In genomic region chr11:31371256-31371838, GRCm38 (mm10) we compare ENCODE assay signal across 9 mouse cellular contexts. TPM values are rescaled to one million over a fixed set of nuclear protein-coding genes. Genes with fewer than 3 reads are reported as not detected.
DNase-seq lines count a peak whose midpoint lies in the region; ATAC-seq and TF ChIP-seq lines count a peak whose summit lies in the region.
"Had no signal": no experiment of that assay in that cellular context is flagged by ENCODE, and none has a peak within 500 bp of the region (broad histone marks: within the 10 kb centered on the region; RNA-seq: fewer than 3 reads in every experiment).

No protein-coding gene starts in this region.

- no peaks in the 10 kb centered on the region for H3K36me3 ChIP-seq in heart, embryonic 13.5 days
- peaks cover 5% of the 10 kb centered on the region; the same call in 1 of the 2 replicates for H3K36me3 ChIP-seq in ES-E14 (ENCODE audit: control insufficient read depth, insufficient read depth, low read length, poor library complexity, severe bottlenecking)
- no peaks in the 10 kb centered on the region for H3K36me3 ChIP-seq in forebrain, embryonic 16.5 days (ENCODE audit: control insufficient read depth, insufficient read depth)
- no peaks in the 10 kb centered on the region for H3K36me3 ChIP-seq in liver, embryonic 14.5 days (replicated peaks; ENCODE audit: control insufficient read depth, insufficient read depth, low read depth)
- H3K36me3 ChIP-seq in small intestine, adult 2 months (ENCODE audit: control insufficient read depth, insufficient read depth, low read length) = no peaks in the 10 kb centered on the region

- H3K27ac ChIP-seq in heart, embryonic 13.5 days (replicated peaks) = no peak overlapping the region
- no peak overlapping the region for H3K27ac ChIP-seq in ES-E14 (ENCODE audit: insufficient read depth, low read depth, low read length, poor library complexity, severe bottlenecking)
- no peak overlapping the region for H3K27ac ChIP-seq in forebrain, embryonic 16.5 days (ENCODE audit: low read length)
- no peak overlapping the region for H3K27ac ChIP-seq in liver, embryonic 14.5 days
- H3K27ac ChIP-seq in small intestine, adult 2 months (ENCODE audit: insufficient read depth, low read depth, low read length) = no peak overlapping the region

- peaks cover 52% of the 10 kb centered on the region for H3K27me3 ChIP-seq in heart, embryonic 13.5 days (replicated peaks)
- peaks cover 21% of the 10 kb centered on the region for H3K27me3 ChIP-seq in forebrain, embryonic 16.5 days (replicated peaks; ENCODE audit: control insufficient read depth, insufficient read depth, low read length)
- H3K27me3 ChIP-seq in liver, embryonic 14.5 days (ENCODE audit: control insufficient read depth, insufficient read depth, low read length) = peaks cover 43% of the 10 kb centered on the region
- peaks cover 29% of the 10 kb centered on the region; the same call in 1 of the 2 replicates for H3K27me3 ChIP-seq in small intestine, adult 2 months (ENCODE audit: control insufficient read depth, insufficient read depth, low read length)
- H3K27me3 ChIP-seq: Patski had no signal

- TF ChIP-seq CTCF in liver, embryonic 14.5 days (IDR thresholded peaks at IDR 0.05; ENCODE audit: low read depth) = no peak
- TF ChIP-seq CTCF in small intestine, adult 2 months (IDR thresholded peaks at IDR 0.05; ENCODE audit: extremely low read depth, insufficient read length, insufficient replicate concordance, low read depth, low read length) = no peak

- TF ChIP-seq EP300 in liver, embryonic 14.5 days (IDR thresholded peaks at IDR 0.05; ENCODE audit: low read depth) = no peak

- no peak for ATAC-seq in heart, embryonic 13.5 days (ENCODE audit: extremely low read depth, insufficient number of reproducible peaks, low FRiP score, low TSS enrichment)
- no peak for ATAC-seq in forebrain, embryonic 16.5 days
- no peak for ATAC-seq in liver, embryonic 14.5 days (ENCODE audit: insufficient read depth)
- ATAC-seq: Patski had no signal

- H3K9me3 ChIP-seq in heart, embryonic 13.5 days = no peaks in the 10 kb centered on the region
- H3K9me3 ChIP-seq in ES-E14 (ENCODE audit: control insufficient read depth, insufficient read depth, low read depth, low read length) = no peaks in the 10 kb centered on the region
- H3K9me3 ChIP-seq in forebrain, embryonic 16.5 days (ENCODE audit: control insufficient read depth, low read length) = no peaks in the 10 kb centered on the region
- H3K9me3 ChIP-seq in liver, embryonic 14.5 days (ENCODE audit: control insufficient read depth, low read length) = no peaks in the 10 kb centered on the region

- no peak for TF ChIP-seq POLR2A in small intestine, adult 2 months (IDR thresholded peaks at IDR 0.05; ENCODE audit: low read depth, low read length)

- in situ Hi-C loops in ES-E14 (cut with MboI; ENCODE audit: low sequenced_read_pairs in 2 of 2, unreplicated experiment in 2 of 2) = loop anchor here in 1 of 2 experiments (25.0 kb wide), 1 partner anchor 709 kb away; no protein-coding TSS in a partner anchor

- peak overlapping the region; percentile 83 for H3K9ac ChIP-seq in heart, embryonic 13.5 days
- peak overlapping the region; percentile 52 for H3K9ac ChIP-seq in ES-E14 (ENCODE audit: insufficient read depth, low read depth, low read length, poor library complexity, severe bottlenecking)
- H3K9ac ChIP-seq in forebrain, embryonic 16.5 days (replicated peaks; ENCODE audit: low read depth, low read length) = peak overlapping the region; percentile 26; the same call in 1 of the 2 replicates
- H3K9ac ChIP-seq in liver, embryonic 14.5 days (replicated peaks) = no peak overlapping the region

- WGBS in heart, embryonic 13.5 days = 2% methylated on average over 39 of the region's 39 CpGs
- 1% methylated on average over 39 of the region's 39 CpGs for WGBS in forebrain, embryonic 16.5 days
- 2% methylated on average over 39 of the region's 39 CpGs for WGBS in liver, embryonic 14.5 days (ENCODE audit: insufficient replicate concordance)
- 10% methylated on average over 39 of the region's 39 CpGs for WGBS in small intestine, adult 2 months

- peaks cover 30% of the 10 kb centered on the region for H3K4me1 ChIP-seq in heart, embryonic 13.5 days
- peaks cover 0 to 4% of the 10 kb centered on the region in 2 experiments; a peak in 1 of 4 replicates for H3K4me1 ChIP-seq in ES-E14 (ENCODE audit: control insufficient read depth in 2 of 2, insufficient read depth in 2 of 2, low read length in 2 of 2, poor library complexity in 1 of 2)
- peaks cover 20% of the 10 kb centered on the region for H3K4me1 ChIP-seq in forebrain, embryonic 16.5 days (replicated peaks; ENCODE audit: control insufficient read depth, insufficient read depth, low read length)
- H3K4me1 ChIP-seq in liver, embryonic 14.5 days (replicated peaks; ENCODE audit: control insufficient read depth in 2 of 2, insufficient read depth in 2 of 2, low read length in 1 of 2) = peaks cover 0 to 2% of the 10 kb centered on the region in 2 experiments; a peak in 1 of 4 replicates
- H3K4me1 ChIP-seq in small intestine, adult 2 months (ENCODE audit: control insufficient read depth, insufficient read depth, insufficient read length, low read length) = peaks cover 4% of the 10 kb centered on the region; the same call in 1 of the 2 replicates

- no peak for DNase-seq in heart, adult 8-10 months (ENCODE audit: low spot score)
- no peak for DNase-seq in ES-E14 (ENCODE audit: low read depth, low spot score)
- DNase-seq in liver, embryonic 14.5 days (ENCODE audit: low read depth in 3 of 3, low spot score in 3 of 3) = no peak
- no peak for DNase-seq in urinary bladder, adult 18-20 months (ENCODE audit: low spot score in 2 of 2)
- no peak for DNase-seq in ovary, adult 18-20 months (ENCODE audit: low spot score)

- H3K4me3 ChIP-seq in heart, embryonic 13.5 days = peak overlapping the region; percentile 67
- H3K4me3 ChIP-seq in ES-E14 (ENCODE audit: insufficient read depth in 1 of 2, low read depth in 1 of 2, low read length in 2 of 2, poor library complexity in 1 of 2, severe bottlenecking in 1 of 2) = peak overlapping the region; percentile 72 to 73
- H3K4me3 ChIP-seq in forebrain, embryonic 16.5 days (replicated peaks; ENCODE audit: low read length) = peak overlapping the region; percentile 70
- H3K4me3 ChIP-seq in liver, embryonic 14.5 days (ENCODE audit: insufficient read depth in 1 of 2, low read depth in 2 of 2, low read length in 2 of 2) = no peak overlapping the region
- H3K4me3 ChIP-seq in small intestine, adult 2 months (ENCODE audit: low read depth, low read length) = peak overlapping the region; percentile 15; the same call in 1 of the 2 replicates

- H3K4me2 ChIP-seq in heart, embryonic 13.5 days = peak overlapping the region; percentile 98
- peak overlapping the region; percentile 95 for H3K4me2 ChIP-seq in forebrain, embryonic 16.5 days (ENCODE audit: low read length)
- peak overlapping the region; percentile 40 for H3K4me2 ChIP-seq in liver, embryonic 14.5 days (ENCODE audit: low read depth)

TF ChIP-seq in ES-E14, 5 proteins besides CTCF, POLR2A, EP300 and RAD21:
- TF ChIP-seq CHD2 (IDR thresholded peaks at IDR 0.05; ENCODE audit: low read depth, low read length) (no peak), MAFK (IDR thresholded peaks at IDR 0.05; ENCODE audit: insufficient read depth, low read depth, low read length) (no peak), HCFC1 (IDR thresholded peaks at IDR 0.05; ENCODE audit: borderline replicate concordance, insufficient read depth, low read length) (no peak), ZNF384 (IDR thresholded peaks at IDR 0.05; ENCODE audit: low read depth, low read length) (no peak), ZC3H11A (IDR thresholded peaks at IDR 0.05; ENCODE audit: borderline replicate concordance, low read depth, low read length) (no peak)

RNA-seq across cellular contexts. Expression of gene Stc2, which starts 1.5 kb away (rescaled TPM):
- polyA plus RNA-seq in heart, embryonic 13.5 days (2015; fragmentation: Nextera tagmentation; extraction: Ambion mirVana) = 3.0 and 3.2 TPM in 2 replicates
- total RNA-seq in heart, adult 8-10 months (2022) = 10 to 100 TPM; 11.2 to 23.3 (median 17.7) TPM
- 13.6 and 41.1 TPM in 2 replicates for total RNA-seq in ES-E14 (2012; rRNA removed)
- polyA plus RNA-seq in forebrain, embryonic 16.5 days (2015; fragmentation: Nextera tagmentation; extraction: Ambion mirVana) = 1.5 TPM in 2 replicates
- polyA plus RNA-seq in liver, embryonic 14.5 days (2012; rRNA removed) = 0.23 and 0.46 TPM in 2 replicates
- polyA plus RNA-seq in liver, embryonic 14.5 days (2014; fragmentation: Nextera tagmentation; extraction: Ambion mirVana) = 0.18 and 0.21 TPM in 2 replicates
- polyA plus RNA-seq in small intestine, adult 2 months (2012; rRNA removed) = 1.4 and 1.9 TPM in 2 replicates

Comparison
In these comparisons a context has a peak if more than half of its experiments do, and no peak if none do; other contexts are left out.
1. H3K4me2 ChIP-seq: peak in every context shown above with its lines; median percentile 98 in heart, embryonic 13.5 days; 95 in forebrain, embryonic 16.5 days; 40 in liver, embryonic 14.5 days.
2. H3K4me3 ChIP-seq: peak in heart, embryonic 13.5 days (single experiment), ES-E14 (2 of 2), forebrain, embryonic 16.5 days (single experiment) and small intestine, adult 2 months (single experiment); none in liver, embryonic 14.5 days (0 of 2).